Mouse (Mus musculus): Measurements from ENCODE around the gene Prr22.

DNA sequence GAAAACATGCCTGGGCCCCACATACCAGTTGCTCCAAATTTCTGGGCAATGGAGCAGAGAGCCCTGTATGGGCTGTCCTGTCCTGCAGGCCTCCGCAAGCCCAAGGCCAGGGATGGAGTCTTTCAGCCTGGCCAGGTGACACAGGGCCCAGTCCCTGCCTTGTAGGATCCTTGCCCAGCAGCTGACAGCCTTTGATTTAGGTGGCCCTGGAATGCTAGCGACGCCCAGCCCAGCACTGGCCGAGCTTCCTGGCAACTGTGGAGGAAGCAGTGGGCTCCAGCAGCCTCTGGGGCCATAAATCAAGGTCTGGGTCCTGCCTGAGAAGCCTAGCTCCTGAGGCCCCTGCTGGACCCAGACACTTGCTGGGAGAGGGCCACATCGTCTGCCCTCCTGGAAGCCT, 47.6 kb upstream of the Prr22 start:
- no peak for TF ChIP-seq POLR2A (IDR thresholded peaks at IDR 0.05; ENCODE audit: insufficient read length, low read depth)
- no peak for TF ChIP-seq USF1 (IDR thresholded peaks at IDR 0.05; ENCODE audit: low read depth)
- TF ChIP-seq E2F4 (IDR thresholded peaks at IDR 0.05; ENCODE audit: insufficient read depth), result no peak
- TF ChIP-seq TCF3 (IDR thresholded peaks at IDR 0.05; ENCODE audit: insufficient read length, low read depth), result no peak
- no peak for TF ChIP-seq CEBPB (IDR thresholded peaks at IDR 0.05; ENCODE audit: insufficient read depth, poor library complexity, severe bottlenecking)
- TF ChIP-seq MYOD1 (IDR thresholded peaks at IDR 0.05; ENCODE audit: control insufficient read depth in 1 of 3, insufficient read length in 2 of 3, low read depth in 2 of 3), result no peak
- TF ChIP-seq MAX (IDR thresholded peaks at IDR 0.05; ENCODE audit: low read depth), result no peak
